Mouse (Mus musculus) lung, adult 2 months (tissue): ENCODE results near the gene Hivep2.

ENCODE experiments used
- CTCF ChIP-seq: fragments of 200-500 bp; IDR thresholded peaks from 2 replicates; pipeline ENCODE4 v1.5.1; 2011; ENCODE audit warnings: mild to moderate bottlenecking, low read length, control low read depth; ENCODE audit not compliant: insufficient read depth
- POLR2A ChIP-seq: fragments of 200-500 bp; IDR thresholded peaks from 2 replicates; pipeline ENCODE4 v1.6.1; 2011; ENCODE audit warnings: low read depth, mild to moderate bottlenecking, control low read depth, low read length, borderline replicate concordance; ENCODE audit errors: extremely low read depth

DNA sequence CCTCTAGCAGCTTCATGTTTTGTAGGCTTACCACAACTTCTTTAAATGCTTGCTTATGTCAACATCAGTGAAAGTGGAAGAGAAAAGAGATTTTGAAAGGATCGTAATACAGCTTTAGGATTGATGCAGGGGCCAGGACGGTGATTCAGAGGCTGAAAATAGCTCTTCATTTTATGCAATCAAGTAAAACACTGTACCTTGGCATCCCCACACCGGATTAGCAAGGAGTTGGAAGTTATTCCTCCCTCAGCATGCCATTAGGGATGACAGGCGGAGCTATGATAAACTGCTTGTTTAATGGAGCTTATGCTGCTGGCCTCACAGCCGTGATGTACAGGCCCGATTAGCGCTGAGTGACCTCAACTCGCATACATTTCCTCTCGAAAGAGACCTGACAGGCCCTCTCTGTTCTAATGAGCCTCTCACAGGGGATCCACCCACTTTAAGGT is 89.7 kb downstream of the Hivep2 start:
- no peak for TF ChIP-seq CTCF
- no peak for TF ChIP-seq POLR2A
